Mouse (Mus musculus) MEL (cell line): Measurements from ENCODE around the gene Nbeal1. TPM values are rescaled to one million over a fixed set of nuclear protein-coding genes. Genes with fewer than 3 reads are reported as not detected.
A peak's percentile ranks its signal among the peaks of the same experiment; 100 is the strongest.

Source experiments
- DNase-seq: peaks from one replicate; pipeline ENCODE4 v3.0.0; 2011; ENCODE audit warnings: low read depth, low spot score
- H3K27ac ChIP-seq: 2 replicates; pipeline ENCODE4 v1.5.1; 2012; ENCODE audit warnings: low read depth, mild to moderate bottlenecking, control low read depth, low read length, moderate library complexity; ENCODE audit not compliant: control insufficient read depth
- H3K27me3 ChIP-seq, 2 experiments: fragments of 150-350 bp in 1 of 2; sonication (generic) in 1 of 2; 2 replicates each; pipeline ENCODE4 v1.6.1; 2012; ENCODE audit warnings: low read length in 2 of 2, mild to moderate bottlenecking in 2 of 2, improper control_type of control experiment in 1 of 2, moderate library complexity in 1 of 2; ENCODE audit not compliant: insufficient read depth in 2 of 2, control insufficient read depth in 1 of 2
- H3K36me3 ChIP-seq, 2 experiments: 2 replicates each; pipeline ENCODE4 v1.6.1; 2012 to 2014; ENCODE audit warnings: low read length in 2 of 2, improper control_type of control experiment in 1 of 2, inconsistent platforms in 1 of 2, mild to moderate bottlenecking in 1 of 2; ENCODE audit not compliant: insufficient read depth in 2 of 2, control insufficient read depth in 1 of 2
- H3K4me1 ChIP-seq, 2 experiments: fragments of 150-350 bp in 1 of 2; sonication (generic) in 1 of 2; 2 replicates each; pipeline ENCODE4 v1.6.1; 2012; ENCODE audit warnings: low read length in 2 of 2, improper control_type of control experiment in 1 of 2, mild to moderate bottlenecking in 1 of 2; ENCODE audit not compliant: insufficient read depth in 2 of 2, control insufficient read depth in 1 of 2
- H3K4me3 ChIP-seq, 2 experiments: fragments of 150-350 bp in 1 of 2; sonication (generic) in 1 of 2; 2 replicates each; pipeline ENCODE4 v1.5.1; 2012; ENCODE audit warnings: low read depth in 2 of 2, low read length in 2 of 2, mild to moderate bottlenecking in 2 of 2, moderate library complexity in 2 of 2, control low read depth in 1 of 2, improper control_type of control experiment in 1 of 2; ENCODE audit not compliant: control insufficient read depth in 1 of 2, insufficient read depth in 1 of 2
- H3K79me2 ChIP-seq: 2 replicates; pipeline ENCODE4 v1.6.1; 2012; ENCODE audit warnings: mild to moderate bottlenecking, low read length, moderate library complexity; ENCODE audit not compliant: control insufficient read depth, poor library complexity, insufficient read depth
- H3K9ac ChIP-seq: 2 replicates; pipeline ENCODE4 v1.6.1; 2012; ENCODE audit warnings: low read depth, mild to moderate bottlenecking, control low read depth, low read length, moderate library complexity; ENCODE audit not compliant: control insufficient read depth, poor library complexity, severe bottlenecking
- H3K9me3 ChIP-seq: fragments of 150-350 bp; sonication (generic); replicated peaks from 2 replicates; pipeline ENCODE4 v1.6.1; 2012; ENCODE audit warnings: mild to moderate bottlenecking, low read length, improper control_type of control experiment, moderate library complexity; ENCODE audit not compliant: insufficient read depth
- BHLHE40 ChIP-seq: IDR thresholded peaks from 2 replicates; pipeline ENCODE4 v1.6.1; 2012; ENCODE audit warnings: low read depth, mild to moderate bottlenecking, inconsistent platforms, low read length, improper control_type of control experiment, borderline replicate concordance
- CHD1 ChIP-seq: IDR thresholded peaks from 2 replicates; pipeline ENCODE4 v1.6.1; 2012; ENCODE audit warnings: low read depth, mild to moderate bottlenecking, inconsistent platforms, low read length, improper control_type of control experiment
- CHD2 ChIP-seq: IDR thresholded peaks from 2 replicates; pipeline ENCODE4 v1.6.1; 2011; ENCODE audit warnings: low read length, improper control_type of control experiment
- CTCF ChIP-seq, 3 experiments: IDR thresholded peaks in 2 of 3; conservative IDR thresholded peaks in 1 of 3; 2 replicates each; pipeline ENCODE4 v1.5.1; 2011 to 2012; ENCODE audit warnings: low read length in 3 of 3, low read depth in 2 of 3, mild to moderate bottlenecking in 2 of 3, improper control_type of control experiment in 1 of 3, inconsistent platforms in 1 of 3, mixed read lengths in 1 of 3, moderate library complexity in 1 of 3; ENCODE audit not compliant: control insufficient read depth in 1 of 3, insufficient read depth in 1 of 3, poor library complexity in 1 of 3, severe bottlenecking in 1 of 3
- E2F4 ChIP-seq: IDR thresholded peaks from 2 replicates; pipeline ENCODE4 v1.6.1; 2011; ENCODE audit warnings: low read depth, low read length, improper control_type of control experiment, borderline replicate concordance
- ELF1 ChIP-seq: IDR thresholded peaks from 2 replicates; pipeline ENCODE4 v1.6.1; 2014; ENCODE audit warnings: low read depth, mild to moderate bottlenecking, inconsistent platforms, low read length, improper control_type of control experiment, moderate library complexity
- EP300 ChIP-seq, 2 experiments: IDR thresholded peaks; 2 replicates each; pipeline ENCODE4 v1.6.1; 2011; ENCODE audit warnings: improper control_type of control experiment in 2 of 2, low read length in 2 of 2, low read depth in 1 of 2, mild to moderate bottlenecking in 1 of 2
- ETS1 ChIP-seq: IDR thresholded peaks from 2 replicates; pipeline ENCODE4 v1.6.1; 2012; ENCODE audit warnings: low read depth, mild to moderate bottlenecking, inconsistent platforms, low read length, improper control_type of control experiment, moderate library complexity
- GABPA ChIP-seq: IDR thresholded peaks from 2 replicates; pipeline ENCODE4 v1.6.1; 2012; ENCODE audit warnings: low read depth, mild to moderate bottlenecking, inconsistent platforms, low read length, improper control_type of control experiment, moderate library complexity
- KAT2A ChIP-seq: conservative IDR thresholded peaks from 2 replicates; pipeline ENCODE4 v1.6.1; 2012; ENCODE audit warnings: low read depth, low read length, improper control_type of control experiment, inconsistent platforms
- MEF2A ChIP-seq: IDR thresholded peaks from 2 replicates; pipeline ENCODE4 v1.6.1; 2014; ENCODE audit warnings: low read depth, mild to moderate bottlenecking, inconsistent platforms, low read length, improper control_type of control experiment; ENCODE audit not compliant: poor library complexity, insufficient replicate concordance, severe bottlenecking; ENCODE audit errors: extremely low read depth
- MXI1 ChIP-seq: IDR thresholded peaks from 2 replicates; pipeline ENCODE4 v1.6.1; 2011; ENCODE audit warnings: mild to moderate bottlenecking, low read depth, low read length, improper control_type of control experiment
- MYB ChIP-seq: IDR thresholded peaks from 2 replicates; pipeline ENCODE4 v1.6.1; 2011; ENCODE audit warnings: mild to moderate bottlenecking, low read depth, low read length, improper control_type of control experiment
- MYC ChIP-seq: IDR thresholded peaks from 2 replicates; pipeline ENCODE4 v1.6.1; 2011; ENCODE audit warnings: low read depth, mild to moderate bottlenecking, low read length, improper control_type of control experiment, moderate library complexity
- NELFE ChIP-seq: IDR thresholded peaks from 2 replicates; pipeline ENCODE4 v1.6.1; 2011; ENCODE audit warnings: low read depth, low read length, improper control_type of control experiment
- RAD21 ChIP-seq: IDR thresholded peaks from 2 replicates; pipeline ENCODE4 v1.6.1; 2011; ENCODE audit warnings: mild to moderate bottlenecking, low read depth, low read length, improper control_type of control experiment
- RCOR1 ChIP-seq: IDR thresholded peaks from 2 replicates; pipeline ENCODE4 v1.6.1; 2012; ENCODE audit warnings: low read depth, mild to moderate bottlenecking, inconsistent platforms, low read length, improper control_type of control experiment
- SMC3 ChIP-seq: IDR thresholded peaks from 2 replicates; pipeline ENCODE4 v1.6.1; 2011; ENCODE audit warnings: low read depth, low read length, improper control_type of control experiment
- TAL1 ChIP-seq: IDR thresholded peaks from 2 replicates; pipeline ENCODE4 v1.6.1; 2012; ENCODE audit warnings: mild to moderate bottlenecking, inconsistent platforms, low read length, moderate library complexity, mixed read lengths
- TBP ChIP-seq: IDR thresholded peaks from 2 replicates; pipeline ENCODE4 v1.8.0; 2011; ENCODE audit warnings: low read depth, low read length, improper control_type of control experiment
- UBTF ChIP-seq: IDR thresholded peaks from 2 replicates; pipeline ENCODE4 v1.6.1; 2012; ENCODE audit warnings: low read depth, mild to moderate bottlenecking, inconsistent platforms, low read length, improper control_type of control experiment, moderate library complexity, borderline replicate concordance; ENCODE audit not compliant: insufficient read depth
- USF1 ChIP-seq: IDR thresholded peaks from 2 replicates; pipeline ENCODE4 v1.6.1; 2014; ENCODE audit warnings: low read depth, mild to moderate bottlenecking, inconsistent platforms, low read length, improper control_type of control experiment, moderate library complexity
- ZC3H11A ChIP-seq: IDR thresholded peaks from 2 replicates; pipeline ENCODE4 v1.6.1; 2012; ENCODE audit warnings: low read depth, mild to moderate bottlenecking, inconsistent platforms, low read length, improper control_type of control experiment
- ZNF384 ChIP-seq: IDR thresholded peaks from 2 replicates; pipeline ENCODE4 v1.6.1; 2012; ENCODE audit warnings: low read depth, mild to moderate bottlenecking, inconsistent platforms, low read length, improper control_type of control experiment
- polyA plus RNA-seq, 2 experiments: library from polyadenylated mRNA; stranded (reverse) in 1 of 2; unstranded in 1 of 2; fragments of >175 nt in 1 of 2; fragments of >200 nt in 1 of 2; gene quantifications; 2 replicates each; pipeline versions ENCODE4 v1.2.1 to v1.2.4; 2012; ENCODE audit warnings: low replicate concordance in 2 of 2, low read depth in 1 of 2; ENCODE audit not compliant: insufficient read length in 2 of 2, insufficient read depth in 1 of 2, missing spikeins in 1 of 2
- total RNA-seq: library from RNA; depleted of rRNA; stranded (reverse); fragments of 300-350 nt; gene quantifications from 2 replicates; pipeline ENCODE4 v1.2.3, GENCODE M21; 2012

Gene Nbeal1
- total and polyA plus RNA-seq, 3 experiments = 1.5 to 2.0 TPM; not detected in 1

- Histone ChIP-seq H3K9me3 (no peaks in the 10 kb centered on the region), H3K4me1 (peaks cover 0 to 3% of the 10 kb centered on the region in 2 experiments; a peak in 3 of 4 replicates)
Observed at GRCm38 (mm10) chr1:60156651-60157050, 23.7 kb upstream of the Nbeal1 start.

GRCm38 (mm10) chr1:60158411-60158810 is 22.0 kb upstream of the Nbeal1 start:
- H3K9ac ChIP-seq = no peak overlapping the region

More at GRCm38 (mm10) chr1:60156651-60157050, 23.7 kb upstream of the Nbeal1 start:
- H3K27me3 ChIP-seq = no peaks in the 10 kb centered on the region
- H3K9ac ChIP-seq = no peak overlapping the region
- H3K36me3 ChIP-seq = peaks cover 0 to 9% of the 10 kb centered on the region in 2 experiments; a peak in 2 of 4 replicates
- H3K27ac ChIP-seq = no peak overlapping the region
- no peak for TF ChIP-seq TBP
- TF ChIP-seq E2F4 = no peak
- no peak for TF ChIP-seq ELF1
- TF ChIP-seq CHD1 = no peak
- no peak for TF ChIP-seq CTCF (IDR thresholded peaks at IDR 0.05 in 2 of 3, conservative IDR thresholded peaks at IDR 0.05 in 1 of 3; ENCODE audit: control insufficient read depth in 1 of 3, insufficient read depth in 1 of 3, low read depth in 2 of 3, low read length in 3 of 3, poor library complexity in 1 of 3, severe bottlenecking in 1 of 3)
- no peak for TF ChIP-seq EP300 (IDR thresholded peaks at IDR 0.05; ENCODE audit: low read depth in 1 of 2, low read length in 2 of 2)
- DNase-seq = no peak
- H3K79me2 ChIP-seq = no peaks in the 10 kb centered on the region
- no peak overlapping the region for H3K4me3 ChIP-seq

GRCm38 (mm10) chr1:60163676-60164075 is 16.7 kb upstream of the Nbeal1 start:
- H3K4me3 ChIP-seq = no peak overlapping the region
- no peaks in the 10 kb centered on the region for H3K27me3 ChIP-seq
- DNase-seq = no peak
- H3K9ac ChIP-seq = no peak overlapping the region
- no peaks in the 10 kb centered on the region for H3K36me3 ChIP-seq
- H3K79me2 ChIP-seq = no peaks in the 10 kb centered on the region
- no peak overlapping the region for H3K27ac ChIP-seq
- no peaks in the 10 kb centered on the region; a peak in 1 of 4 replicates for H3K4me1 ChIP-seq
- H3K9me3 ChIP-seq = no peaks in the 10 kb centered on the region
- TF ChIP-seq SMC3 = no peak
- no peak for TF ChIP-seq KAT2A
- no peak for TF ChIP-seq MYB
- TF ChIP-seq CTCF (IDR thresholded peaks at IDR 0.05 in 2 of 3, conservative IDR thresholded peaks at IDR 0.05 in 1 of 3; ENCODE audit: control insufficient read depth in 1 of 3, insufficient read depth in 1 of 3, low read depth in 2 of 3, low read length in 3 of 3, poor library complexity in 1 of 3, severe bottlenecking in 1 of 3) = no peak
- TF ChIP-seq MXI1 = no peak
- no peak for TF ChIP-seq CHD2
- TF ChIP-seq ETS1 = no peak
- TF ChIP-seq RAD21 = no peak
- no peak for TF ChIP-seq UBTF
- no peak for TF ChIP-seq TAL1
- no peak for TF ChIP-seq GABPA
- no peak for TF ChIP-seq ZNF384
- no peak for TF ChIP-seq MYC
- no peak for TF ChIP-seq USF1
- TF ChIP-seq RCOR1 = no peak
- TF ChIP-seq NELFE = no peak
- TF ChIP-seq, all 39 proteins: peak for 0

More at GRCm38 (mm10) chr1:60158411-60158810, 22.0 kb upstream of the Nbeal1 start:
- Histone ChIP-seq H3K79me2 (no peaks in the 10 kb centered on the region), H3K36me3 (peaks cover 0 to 8% of the 10 kb centered on the region in 2 experiments; a peak in 2 of 4 replicates), H3K27me3 (no peaks in the 10 kb centered on the region), H3K4me3 (no peak overlapping the region; a peak in 1 of 4 replicates), H3K4me1 (peaks cover 0 to 3% of the 10 kb centered on the region in 2 experiments; a peak in 3 of 4 replicates), H3K27ac (no peak overlapping the region), H3K9me3 (no peaks in the 10 kb centered on the region)
- peak; percentile 48 for DNase-seq
- no peak for TF ChIP-seq MEF2A
- peak; percentile 61 for TF ChIP-seq SMC3
- peak; percentile 35 for TF ChIP-seq ZC3H11A
- no peak for TF ChIP-seq EP300 (IDR thresholded peaks at IDR 0.05; ENCODE audit: low read depth in 1 of 2, low read length in 2 of 2)
- no peak for TF ChIP-seq ETS1
- TF ChIP-seq CHD1 = no peak
- peak; percentile 67 for TF ChIP-seq RAD21
- TF ChIP-seq BHLHE40 = no peak
- peak; percentile 20 to 59 (median 56); a peak in 5 of 6 replicates for TF ChIP-seq CTCF (IDR thresholded peaks at IDR 0.05 in 2 of 3, conservative IDR thresholded peaks at IDR 0.05 in 1 of 3; ENCODE audit: control insufficient read depth in 1 of 3, insufficient read depth in 1 of 3, low read depth in 2 of 3, low read length in 3 of 3, poor library complexity in 1 of 3, severe bottlenecking in 1 of 3)
